Mouse (Mus musculus) forebrain, embryonic 12.5 days (tissue): ENCODE results near the gene Gm4340. TPM values are rescaled to one million over a fixed set of nuclear protein-coding genes. Genes with fewer than 3 reads are reported as not detected.
"Not testable (repeated sequence)": the region's sequence is repeated elsewhere in the genome, so short reads cannot be mapped to it uniquely, and the experiment has no call there.

Experiments
- ATAC-seq: fragments of 200-750 bp; cut with Nextera tagmentation; 2 replicates; pipeline ENCODE4 v1.8.0; 2017; ENCODE audit warnings: moderate TSS enrichment; ENCODE audit not compliant: low FRiP score
- H3K27ac ChIP-seq: fragments of 300-500 bp; sonication (generic); 2 replicates; pipeline ENCODE4 v1.5.1; 2016; ENCODE audit warnings: mild to moderate bottlenecking
- H3K27me3 ChIP-seq: fragments of 300-500 bp; sonication (generic); 2 replicates; pipeline ENCODE4 v1.6.1; 2016; ENCODE audit warnings: mild to moderate bottlenecking
- H3K36me3 ChIP-seq: fragments of 300-500 bp; sonication (generic); replicated peaks from 2 replicates; pipeline ENCODE4 v1.6.1; 2016; ENCODE audit warnings: mild to moderate bottlenecking
- H3K4me1 ChIP-seq: fragments of 300-500 bp; sonication (generic); 2 replicates; pipeline ENCODE4 v1.6.1; 2016
- H3K4me2 ChIP-seq: fragments of 300-500 bp; sonication (generic); 2 replicates; pipeline ENCODE4 v1.6.1; 2016; ENCODE audit warnings: mild to moderate bottlenecking, moderate library complexity
- H3K4me3 ChIP-seq: fragments of 300-500 bp; sonication (generic); replicated peaks from 2 replicates; pipeline ENCODE4 v1.5.1; 2016; ENCODE audit warnings: mild to moderate bottlenecking
- H3K9ac ChIP-seq: fragments of 300-500 bp; sonication (generic); 2 replicates; pipeline ENCODE4 v1.6.1; 2016; ENCODE audit warnings: mild to moderate bottlenecking
- H3K9me3 ChIP-seq: fragments of 300-500 bp; sonication (generic); 2 replicates; pipeline ENCODE4 v1.6.1; 2016
- WGBS: fragments of 180-500 bp; shearing (Covaris S2); methylation state at CpG from one replicate; pipeline ENCODE4 v1.1.7; 2016; 5-methylcytosine and 5-hydroxymethylcytosine counted together
- polyA plus RNA-seq: library from polyadenylated mRNA; unstranded; fragments of >200 nt; fragmentation: Nextera tagmentation; extraction: Ambion mirVana; gene quantifications from 2 replicates; pipeline ENCODE4 v1.2.1, GENCODE M21; 2016

The Gm4340 gene
- not detected in 2 replicates for polyA plus RNA-seq

GRCm38 (mm10) chr10:104193742-104194141, at the start of gene Gm4340:
TSS of gene Gm4340 (plus strand) at chr10:104194042.
- not testable (repeated sequence) for H3K4me1 ChIP-seq, H3K9ac ChIP-seq, H3K36me3 ChIP-seq, ATAC-seq, H3K9me3 ChIP-seq, H3K27me3 ChIP-seq, H3K4me3 ChIP-seq, H3K4me2 ChIP-seq, H3K27ac ChIP-seq
- no CpG with 5 or more reads among the region's 3 CpGs for WGBS

GRCm38 (mm10) chr10:104151197-104151596, 42.6 kb upstream of the Gm4340 start, which contains the start of gene Gm6763:
TSS of gene Gm6763 (plus strand) at chr10:104151497.
- not testable (repeated sequence) for H3K4me3 ChIP-seq, H3K9me3 ChIP-seq, H3K36me3 ChIP-seq, H3K4me2 ChIP-seq, ATAC-seq, H3K4me1 ChIP-seq, H3K27ac ChIP-seq, H3K9ac ChIP-seq, H3K27me3 ChIP-seq
- no CpG with 5 or more reads among the region's 3 CpGs for WGBS

DNA sequence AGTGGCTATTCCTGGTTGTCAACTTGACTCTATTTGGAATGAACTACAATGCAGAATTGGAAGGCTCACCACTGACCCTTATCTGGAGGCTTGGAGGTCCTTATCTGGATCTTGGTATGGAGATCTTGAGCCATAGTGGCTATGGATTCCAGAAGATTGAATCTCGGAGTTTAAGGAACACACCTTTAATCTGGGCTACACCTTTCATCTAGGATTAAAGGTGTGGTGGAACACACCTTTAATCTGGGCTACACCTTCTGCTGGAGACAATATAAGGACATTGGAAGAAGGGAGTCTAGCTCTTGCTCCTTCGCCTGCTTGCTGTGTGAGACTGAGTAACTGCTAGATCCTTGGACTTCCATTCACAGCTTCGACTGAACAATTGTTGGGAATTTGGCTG, 34.1 kb upstream of the Gm4340 start, which contains the start of gene Gm8764:
Gene Gm8764, plus strand, starts transcription at position 301 of the 400 bp plus-strand sequence.
- not testable (repeated sequence) for H3K9ac ChIP-seq, H3K27me3 ChIP-seq, H3K4me2 ChIP-seq, H3K9me3 ChIP-seq, H3K27ac ChIP-seq, ATAC-seq, H3K4me3 ChIP-seq, H3K4me1 ChIP-seq, H3K36me3 ChIP-seq
- no CpG with 5 or more reads among the region's 3 CpGs for WGBS

DNA sequence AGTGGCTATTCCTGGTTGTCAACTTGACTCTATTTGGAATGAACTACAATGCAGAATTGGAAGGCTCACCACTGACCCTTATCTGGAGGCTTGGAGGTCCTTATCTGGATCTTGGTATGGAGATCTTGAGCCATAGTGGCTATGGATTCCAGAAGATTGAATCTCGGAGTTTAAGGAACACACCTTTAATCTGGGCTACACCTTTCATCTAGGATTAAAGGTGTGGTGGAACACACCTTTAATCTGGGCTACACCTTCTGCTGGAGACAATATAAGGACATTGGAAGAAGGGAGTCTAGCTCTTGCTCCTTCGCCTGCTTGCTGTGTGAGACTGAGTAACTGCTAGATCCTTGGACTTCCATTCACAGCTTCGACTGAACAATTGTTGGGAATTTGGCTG, 25.6 kb upstream of the Gm4340 start, which contains the start of gene Gm21304:
Gene Gm21304, plus strand, starts transcription at position 301 of the 400 bp plus-strand sequence.
- H3K4me3 ChIP-seq, H3K4me2 ChIP-seq, H3K36me3 ChIP-seq, H3K9ac ChIP-seq, H3K27ac ChIP-seq, H3K4me1 ChIP-seq, ATAC-seq, H3K27me3 ChIP-seq, H3K9me3 ChIP-seq: not testable (repeated sequence)
- WGBS: no CpG with 5 or more reads among the region's 3 CpGs

- H3K4me3 ChIP-seq, H3K9ac ChIP-seq, H3K27me3 ChIP-seq, H3K9me3 ChIP-seq, H3K4me1 ChIP-seq, H3K4me2 ChIP-seq, ATAC-seq, H3K36me3 ChIP-seq, H3K27ac ChIP-seq: not testable (repeated sequence)
- WGBS: no CpG with 5 or more reads among the region's 3 CpGs
Observed at GRCm38 (mm10) chr10:104176724-104177123, 17.1 kb upstream of the Gm4340 start, which contains the start of gene Gm21312. TSS of gene Gm21312 (plus strand) at chr10:104177024.

DNA sequence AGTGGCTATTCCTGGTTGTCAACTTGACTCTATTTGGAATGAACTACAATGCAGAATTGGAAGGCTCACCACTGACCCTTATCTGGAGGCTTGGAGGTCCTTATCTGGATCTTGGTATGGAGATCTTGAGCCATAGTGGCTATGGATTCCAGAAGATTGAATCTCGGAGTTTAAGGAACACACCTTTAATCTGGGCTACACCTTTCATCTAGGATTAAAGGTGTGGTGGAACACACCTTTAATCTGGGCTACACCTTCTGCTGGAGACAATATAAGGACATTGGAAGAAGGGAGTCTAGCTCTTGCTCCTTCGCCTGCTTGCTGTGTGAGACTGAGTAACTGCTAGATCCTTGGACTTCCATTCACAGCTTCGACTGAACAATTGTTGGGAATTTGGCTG, 8.6 kb upstream of the Gm4340 start, which contains the start of gene Gm20765:
Gene Gm20765, plus strand, starts transcription at position 301 of the 400 bp plus-strand sequence.
- H3K27me3 ChIP-seq, H3K4me2 ChIP-seq, H3K36me3 ChIP-seq, H3K9me3 ChIP-seq, ATAC-seq, H3K9ac ChIP-seq, H3K4me3 ChIP-seq, H3K27ac ChIP-seq, H3K4me1 ChIP-seq: not testable (repeated sequence)
- no CpG with 5 or more reads among the region's 3 CpGs for WGBS

GRCm38 (mm10) chr10:104209655-104210054, 15.8 kb downstream of the Gm4340 start:
- Histone ChIP-seq H3K9me3 (no peaks in the 10 kb centered on the region), H3K9ac (no peak overlapping the region), H3K27ac (no peak overlapping the region), H3K36me3 (no peaks in the 10 kb centered on the region), H3K27me3 (no peaks in the 10 kb centered on the region), H3K4me3 (no peak overlapping the region), H3K4me2 (no peak overlapping the region), H3K4me1 (no peaks in the 10 kb centered on the region)
- WGBS: 78% methylated on average over 1 of the region's 1 CpGs
- ATAC-seq: no peak

DNA sequence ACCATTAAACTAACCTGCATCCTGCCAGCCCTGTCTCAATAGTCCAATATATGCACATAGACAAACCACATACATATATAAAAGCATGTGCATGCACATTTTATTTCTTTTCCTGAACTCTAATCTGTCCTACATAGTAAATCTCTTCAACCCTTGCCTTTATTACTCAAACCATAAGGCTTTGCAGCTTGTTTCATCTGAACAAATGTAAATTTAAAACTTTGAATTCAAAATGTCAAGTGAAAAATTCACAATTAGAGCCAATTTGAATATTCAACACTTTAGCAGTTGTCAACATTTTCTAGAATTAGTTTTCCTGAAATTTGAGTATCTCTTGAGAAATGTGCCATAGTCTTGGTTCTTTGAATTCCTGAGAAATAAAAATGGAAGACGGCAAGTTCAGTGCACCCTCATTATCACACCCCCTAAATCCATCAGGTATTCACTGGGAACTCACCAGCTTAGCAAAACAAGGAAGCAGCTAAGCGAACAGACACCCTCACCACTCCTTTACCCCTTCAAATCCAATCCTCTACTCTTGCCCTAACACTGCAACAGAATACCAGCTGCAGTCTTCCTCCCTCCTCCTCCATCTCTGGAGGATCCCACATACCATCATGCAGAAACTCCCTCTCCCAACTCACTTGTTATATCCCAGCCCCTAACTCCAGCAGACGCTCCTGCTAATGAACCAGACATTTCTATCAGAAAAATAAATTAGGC, 16.6 kb downstream of the Gm4340 start:
- Histone ChIP-seq H3K4me3 (no peak overlapping the region), H3K27ac (no peak overlapping the region), H3K27me3 (no peaks in the 10 kb centered on the region), H3K4me2 (no peak overlapping the region), H3K9ac (no peak overlapping the region), H3K36me3 (no peaks in the 10 kb centered on the region), H3K4me1 (no peaks in the 10 kb centered on the region), H3K9me3 (no peaks in the 10 kb centered on the region)
- no peak for ATAC-seq
- 74% methylated on average over 3 of the region's 3 CpGs for WGBS

GRCm38 (mm10) chr10:104214527-104214926, 20.7 kb downstream of the Gm4340 start:
- H3K9ac ChIP-seq: no peak overlapping the region
- no peak for ATAC-seq
- H3K27ac ChIP-seq: no peak overlapping the region
- H3K9me3 ChIP-seq: no peaks in the 10 kb centered on the region
- 91% methylated on average over 5 of the region's 5 CpGs for WGBS
- H3K4me3 ChIP-seq: no peak overlapping the region
- no peaks in the 10 kb centered on the region for H3K36me3 ChIP-seq
- no peaks in the 10 kb centered on the region for H3K4me1 ChIP-seq
- no peak overlapping the region for H3K4me2 ChIP-seq
- no peaks in the 10 kb centered on the region for H3K27me3 ChIP-seq

DNA sequence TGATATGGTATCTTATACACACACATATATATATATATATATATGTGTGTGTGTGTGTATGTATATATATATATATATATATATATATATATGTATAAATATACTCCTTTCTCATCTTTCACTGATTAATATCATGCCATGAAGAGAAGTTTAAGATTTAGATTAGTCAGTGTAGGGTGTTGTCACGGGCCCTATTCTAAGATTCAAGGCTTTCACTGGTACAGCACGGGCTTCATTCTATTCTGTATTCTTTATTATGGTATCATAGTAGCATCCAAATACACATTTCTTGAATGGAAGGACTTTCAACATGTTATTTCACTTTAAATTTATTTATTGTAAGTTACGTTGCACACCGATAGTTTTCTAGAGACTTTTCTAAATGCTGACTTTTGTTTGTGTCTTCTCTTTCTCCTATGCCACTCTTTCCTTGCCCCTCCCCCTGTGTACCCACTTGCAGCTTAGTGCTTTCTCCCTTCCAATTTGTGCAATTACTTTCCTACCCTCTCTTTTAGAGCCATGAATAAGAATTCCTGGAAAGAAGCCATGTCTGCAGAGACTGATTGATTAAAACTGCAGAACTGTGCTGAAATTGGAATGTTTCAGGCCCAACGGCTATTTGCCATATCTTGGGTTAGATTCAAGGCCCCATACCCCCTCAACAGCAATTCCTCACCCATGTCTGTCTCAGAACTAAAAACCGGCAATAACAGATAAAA, 26.6 kb downstream of the Gm4340 start:
- no peaks in the 10 kb centered on the region for H3K4me1 ChIP-seq
- H3K4me2 ChIP-seq: no peak overlapping the region
- H3K27ac ChIP-seq: no peak overlapping the region
- H3K9ac ChIP-seq: no peak overlapping the region
- no peak overlapping the region for H3K4me3 ChIP-seq
- no peaks in the 10 kb centered on the region for H3K27me3 ChIP-seq
- no peaks in the 10 kb centered on the region for H3K9me3 ChIP-seq
- no peaks in the 10 kb centered on the region for H3K36me3 ChIP-seq
- 84% methylated on average over 6 of the region's 6 CpGs for WGBS
- no peak; the same call in 1 of the 2 replicates for ATAC-seq
